8 mouse cellular contexts compared by ENCODE assay signal in genomic region chr3:138876931-138877361, GRCm38 (mm10).
DNase-seq lines count a peak whose midpoint lies in the region; ATAC-seq lines count a peak whose summit lies in the region.
"Had no signal": no experiment of that assay in that cellular context is flagged by ENCODE, and none has a peak within 500 bp of the region (broad histone marks: within the 10 kb centered on the region; RNA-seq: fewer than 3 reads in every experiment).

No protein-coding gene starts in this region.

- no peak for DNase-seq in neural tube, embryonic 10.5 days (ENCODE audit: extremely low spot score, low spot score)
- no peak for DNase-seq in hindbrain, embryonic 14.5 days (ENCODE audit: low spot score)
- DNase-seq in lung, postnatal 14 days: peak; percentile 64
- DNase-seq in frontal cortex, postnatal 25 days (ENCODE audit: low spot score in 2 of 2): no peak
- no peak for DNase-seq in heart, postnatal 14 days

- H3K4me1 ChIP-seq in neural tube, embryonic 13.5 days (replicated peaks): peaks cover 27% of the 10 kb centered on the region
- peaks cover 15% of the 10 kb centered on the region for H3K4me1 ChIP-seq in hindbrain, embryonic 14.5 days (replicated peaks; ENCODE audit: control insufficient read depth, insufficient read depth, low read length)

- peaks cover 20% of the 10 kb centered on the region for H3K36me3 ChIP-seq in neural tube, embryonic 13.5 days
- H3K36me3 ChIP-seq in hindbrain, embryonic 14.5 days (replicated peaks; ENCODE audit: control insufficient read depth, insufficient read depth): no peaks in the 10 kb centered on the region; the same call in none of the 2 replicates
- H3K36me3 ChIP-seq: midbrain, embryonic 15.5 days had no signal

- no peak overlapping the region for H3K9ac ChIP-seq in neural tube, embryonic 13.5 days
- H3K9ac ChIP-seq in hindbrain, embryonic 14.5 days: no peak overlapping the region
- H3K9ac ChIP-seq: midbrain, embryonic 15.5 days had no signal

- H3K4me2 ChIP-seq in neural tube, embryonic 13.5 days: no peak overlapping the region
- H3K4me2 ChIP-seq in hindbrain, embryonic 14.5 days (replicated peaks): no peak overlapping the region
- H3K4me2 ChIP-seq: midbrain, embryonic 15.5 days had no signal

- H3K9me3 ChIP-seq in neural tube, embryonic 13.5 days: no peaks in the 10 kb centered on the region
- no peaks in the 10 kb centered on the region for H3K9me3 ChIP-seq in hindbrain, embryonic 14.5 days (ENCODE audit: control insufficient read depth, low read length)
- H3K9me3 ChIP-seq: midbrain, embryonic 15.5 days had no signal

- 86% methylated on average over 14 of the region's 14 CpGs for WGBS in neural tube, embryonic 13.5 days
- WGBS in hindbrain, embryonic 14.5 days: 80% methylated on average over 14 of the region's 14 CpGs

- ATAC-seq in neural tube, embryonic 13.5 days (ENCODE audit: low read depth): no peak
- ATAC-seq in hindbrain, embryonic 14.5 days (ENCODE audit: low FRiP score): no peak
- no peak for ATAC-seq in megakaryocyte progenitor cell, adult 5-6 weeks (replicated peaks; ENCODE audit: poor library complexity)
- ATAC-seq: midbrain, embryonic 15.5 days had no signal

- H3K27me3 ChIP-seq in neural tube, embryonic 13.5 days: no peaks in the 10 kb centered on the region
- H3K27me3 ChIP-seq in hindbrain, embryonic 14.5 days (ENCODE audit: control insufficient read depth, insufficient read depth, low read length): no peaks in the 10 kb centered on the region
- H3K27me3 ChIP-seq: midbrain, embryonic 15.5 days had no signal

- intact Hi-C loops in heart, postnatal 14 days (cut with DNase I): no loop called here

- no peak overlapping the region for H3K4me3 ChIP-seq in neural tube, embryonic 13.5 days
- H3K4me3 ChIP-seq in hindbrain, embryonic 14.5 days (replicated peaks; ENCODE audit: low read length): no peak overlapping the region
- H3K4me3 ChIP-seq: midbrain, embryonic 15.5 days had no signal

- peak overlapping the region; percentile 42; the same call in 1 of the 2 replicates for H3K27ac ChIP-seq in neural tube, embryonic 13.5 days (replicated peaks)
- H3K27ac ChIP-seq in hindbrain, embryonic 14.5 days: peak overlapping the region; percentile 54; the same call in 1 of the 2 replicates
- H3K27ac ChIP-seq: midbrain, embryonic 15.5 days had no signal
